Mouse (Mus musculus): ENCODE results near the gene Lifr.

DNA sequence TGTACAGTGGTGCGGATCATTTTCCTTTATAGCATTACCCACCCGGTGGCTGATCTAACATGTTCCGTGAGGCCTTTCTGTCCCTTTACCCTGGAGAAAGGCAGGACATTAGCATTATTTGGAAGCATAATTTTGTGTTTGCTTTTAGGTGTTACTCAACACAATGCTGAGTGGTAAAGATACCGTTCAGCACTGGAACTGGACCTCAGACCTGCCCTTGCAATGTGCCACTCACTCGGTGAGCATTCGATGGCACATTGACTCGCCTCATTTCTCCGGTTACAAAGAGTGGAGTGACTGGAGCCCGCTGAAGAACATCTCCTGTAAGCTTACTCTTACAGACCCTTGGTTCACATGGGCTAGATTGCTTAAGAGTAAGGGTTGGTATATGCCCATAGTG lies 76.3 kb downstream of the Lifr start:
- TF ChIP-seq POU5F1 (IDR thresholded peaks at IDR 0.05; ENCODE audit: borderline replicate concordance, low read length) (no peak), CTCF (conservative IDR thresholded peaks at IDR 0.05; ENCODE audit: low read length) (no peak), NANOG (IDR thresholded peaks at IDR 0.05; ENCODE audit: borderline replicate concordance, low read length) (no peak)
